Mouse (Mus musculus): Measurements from ENCODE around the gene Baz2b. TPM values are rescaled to one million over a fixed set of nuclear protein-coding genes. Genes with fewer than 3 reads are reported as not detected.

Baz2b gene
- total and polyA plus RNA-seq, 2 experiments from 2014 or later = 72.3 to 89.3 TPM

- Histone ChIP-seq H3K4me2 (ENCODE audit: low read depth, low read length, poor library complexity, severe bottlenecking) (no peak overlapping the region), H3K36me3 (ENCODE audit: insufficient read depth, low read length) (no peaks in the 10 kb centered on the region), H3K27me3 (ENCODE audit: insufficient read depth, low read length) (no peaks in the 10 kb centered on the region), H3K9me3 (ENCODE audit: low read length) (no peaks in the 10 kb centered on the region), H3K27ac (ENCODE audit: low read depth, low read length) (no peak overlapping the region), H3K4me3 (ENCODE audit: low read depth, low read length) (no peak overlapping the region), H3K4me1 (ENCODE audit: insufficient read depth, low read length) (no peaks in the 10 kb centered on the region), H3K9ac (replicated peaks; ENCODE audit: low read length, poor library complexity, severe bottlenecking) (no peak overlapping the region)
- WGBS = 22% methylated on average over 4 of the region's 4 CpGs
- ATAC-seq (ENCODE audit: low FRiP score) (no peak), DNase-seq (ENCODE audit: low spot score) (no peak)
- no peak for TF ChIP-seq CTCF (IDR thresholded peaks at IDR 0.05)
Measured at GRCm38 (mm10) chr2:60056043-60056442, 153.6 kb downstream of the Baz2b start.

GRCm38 (mm10) chr2:60054808-60055535, 154.7 kb downstream of the Baz2b start:
- no peak for ATAC-seq (ENCODE audit: low FRiP score)
- Histone ChIP-seq H3K27me3 (ENCODE audit: insufficient read depth, low read length) (no peaks in the 10 kb centered on the region), H3K9me3 (ENCODE audit: low read length) (no peaks in the 10 kb centered on the region), H3K27ac (ENCODE audit: low read depth, low read length) (no peak overlapping the region), H3K4me3 (ENCODE audit: low read depth, low read length) (no peak overlapping the region), H3K9ac (replicated peaks; ENCODE audit: low read length, poor library complexity, severe bottlenecking) (no peak overlapping the region), H3K36me3 (ENCODE audit: insufficient read depth, low read length) (no peaks in the 10 kb centered on the region), H3K4me2 (ENCODE audit: low read depth, low read length, poor library complexity, severe bottlenecking) (no peak overlapping the region), H3K4me1 (ENCODE audit: insufficient read depth, low read length) (no peaks in the 10 kb centered on the region)
- WGBS = 77% methylated on average over 10 of the region's 10 CpGs
- DNase-seq (ENCODE audit: low spot score) = no peak
- TF ChIP-seq CTCF (IDR thresholded peaks at IDR 0.05) = no peak

- H3K4me2 ChIP-seq (ENCODE audit: low read depth, low read length, poor library complexity, severe bottlenecking) = no peak overlapping the region
- H3K36me3 ChIP-seq (ENCODE audit: insufficient read depth, low read length) = no peaks in the 10 kb centered on the region
- ATAC-seq (ENCODE audit: low FRiP score) (no peak), DNase-seq (ENCODE audit: low spot score) (no peak)
- H3K9me3 ChIP-seq (ENCODE audit: low read length) = no peaks in the 10 kb centered on the region
- no peak overlapping the region for H3K4me3 ChIP-seq (ENCODE audit: low read depth, low read length)
- no peak overlapping the region for H3K9ac ChIP-seq (replicated peaks; ENCODE audit: low read length, poor library complexity, severe bottlenecking)
- 83% methylated on average over 11 of the region's 11 CpGs for WGBS
- TF ChIP-seq CTCF (IDR thresholded peaks at IDR 0.05) = no peak
- H3K27me3 ChIP-seq (ENCODE audit: insufficient read depth, low read length) = no peaks in the 10 kb centered on the region
- no peaks in the 10 kb centered on the region for H3K4me1 ChIP-seq (ENCODE audit: insufficient read depth, low read length)
- H3K27ac ChIP-seq (ENCODE audit: low read depth, low read length) = no peak overlapping the region
Measured at GRCm38 (mm10) chr2:60053222-60054010, 156.2 kb downstream of the Baz2b start.

- Histone ChIP-seq H3K4me1 (ENCODE audit: insufficient read depth, low read length) (no peaks in the 10 kb centered on the region), H3K27ac (ENCODE audit: low read depth, low read length) (no peak overlapping the region), H3K9me3 (ENCODE audit: low read length) (no peaks in the 10 kb centered on the region), H3K4me3 (ENCODE audit: low read depth, low read length) (no peak overlapping the region), H3K4me2 (ENCODE audit: low read depth, low read length, poor library complexity, severe bottlenecking) (no peak overlapping the region), H3K27me3 (ENCODE audit: insufficient read depth, low read length) (no peaks in the 10 kb centered on the region), H3K9ac (replicated peaks; ENCODE audit: low read length, poor library complexity, severe bottlenecking) (no peak overlapping the region), H3K36me3 (ENCODE audit: insufficient read depth, low read length) (no peaks in the 10 kb centered on the region)
- DNase-seq (ENCODE audit: low spot score) = no peak
- TF ChIP-seq CTCF (IDR thresholded peaks at IDR 0.05) = no peak
- WGBS = 83% methylated on average over 9 of the region's 9 CpGs
- ATAC-seq (ENCODE audit: low FRiP score) = no peak
Measured at GRCm38 (mm10) chr2:60050667-60051460, 158.8 kb downstream of the Baz2b start.

- ATAC-seq (ENCODE audit: low FRiP score) = no peak
- TF ChIP-seq CTCF (IDR thresholded peaks at IDR 0.05) = no peak
- no peaks in the 10 kb centered on the region for H3K4me1 ChIP-seq (ENCODE audit: insufficient read depth, low read length)
Measured at GRCm38 (mm10) chr2:60049889-60050288, 159.8 kb downstream of the Baz2b start.

More at GRCm38 (mm10) chr2:60049889-60050288, 159.8 kb downstream of the Baz2b start:
- Histone ChIP-seq H3K27ac (ENCODE audit: low read depth, low read length) (no peak overlapping the region), H3K36me3 (ENCODE audit: insufficient read depth, low read length) (no peaks in the 10 kb centered on the region), H3K4me2 (ENCODE audit: low read depth, low read length, poor library complexity, severe bottlenecking) (no peak overlapping the region), H3K9ac (replicated peaks; ENCODE audit: low read length, poor library complexity, severe bottlenecking) (no peak overlapping the region), H3K27me3 (ENCODE audit: insufficient read depth, low read length) (no peaks in the 10 kb centered on the region), H3K9me3 (ENCODE audit: low read length) (no peaks in the 10 kb centered on the region), H3K4me3 (ENCODE audit: low read depth, low read length) (no peak overlapping the region)
- no peak for DNase-seq (ENCODE audit: low spot score)
- whole genome bisulfite sequencing = 92% methylated on average over 4 of the region's 4 CpGs
